Mouse (Mus musculus) embryonic fibroblast, embryonic 13.5 days (primary cell): Measurements from ENCODE around the gene Lgalsl.

Experiments
- CTCF ChIP-seq: IDR thresholded peaks from 2 replicates; pipeline ENCODE4 v1.5.1; 2011; ENCODE audit warnings: mild to moderate bottlenecking, control low read depth, low read length, moderate library complexity, borderline replicate concordance; ENCODE audit not compliant: insufficient read depth
- POLR2A ChIP-seq: IDR thresholded peaks from 2 replicates; pipeline ENCODE4 v1.6.1; 2011; ENCODE audit warnings: low read depth, mild to moderate bottlenecking, control low read depth, low read length, moderate library complexity

DNA sequence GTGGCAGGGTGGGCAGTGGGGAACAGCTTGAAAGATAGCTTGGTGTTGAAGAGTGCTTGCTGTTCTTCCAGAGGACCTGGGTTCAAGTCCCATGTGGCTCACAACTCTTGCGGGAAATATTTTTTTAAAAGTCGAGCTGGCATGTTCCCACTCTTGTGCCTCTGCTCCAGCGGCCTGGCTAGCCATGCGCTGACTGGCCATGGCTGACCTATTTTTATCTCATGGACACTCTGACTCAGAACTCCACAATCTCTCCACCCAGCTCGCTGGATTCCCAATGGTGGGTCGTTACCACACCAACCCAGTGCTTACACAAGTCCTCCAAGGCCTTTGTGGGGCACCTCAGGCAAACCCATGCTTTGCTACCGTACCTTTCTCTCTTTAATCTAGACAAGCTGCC is 42.1 kb upstream of the Lgalsl start:
- no peak for TF ChIP-seq CTCF
- TF ChIP-seq POLR2A = no peak
